Mouse (Mus musculus) liver, adult (tissue): ENCODE data around the gene Hyou1.

Source experiments
- GATA4 ChIP-seq: IDR thresholded peaks from 2 replicates; pipeline ENCODE4 v1.6.1; 2014; ENCODE audit warnings: mild to moderate bottlenecking, low read length; ENCODE audit not compliant: insufficient replicate concordance

Hyou1 gene

DNA sequence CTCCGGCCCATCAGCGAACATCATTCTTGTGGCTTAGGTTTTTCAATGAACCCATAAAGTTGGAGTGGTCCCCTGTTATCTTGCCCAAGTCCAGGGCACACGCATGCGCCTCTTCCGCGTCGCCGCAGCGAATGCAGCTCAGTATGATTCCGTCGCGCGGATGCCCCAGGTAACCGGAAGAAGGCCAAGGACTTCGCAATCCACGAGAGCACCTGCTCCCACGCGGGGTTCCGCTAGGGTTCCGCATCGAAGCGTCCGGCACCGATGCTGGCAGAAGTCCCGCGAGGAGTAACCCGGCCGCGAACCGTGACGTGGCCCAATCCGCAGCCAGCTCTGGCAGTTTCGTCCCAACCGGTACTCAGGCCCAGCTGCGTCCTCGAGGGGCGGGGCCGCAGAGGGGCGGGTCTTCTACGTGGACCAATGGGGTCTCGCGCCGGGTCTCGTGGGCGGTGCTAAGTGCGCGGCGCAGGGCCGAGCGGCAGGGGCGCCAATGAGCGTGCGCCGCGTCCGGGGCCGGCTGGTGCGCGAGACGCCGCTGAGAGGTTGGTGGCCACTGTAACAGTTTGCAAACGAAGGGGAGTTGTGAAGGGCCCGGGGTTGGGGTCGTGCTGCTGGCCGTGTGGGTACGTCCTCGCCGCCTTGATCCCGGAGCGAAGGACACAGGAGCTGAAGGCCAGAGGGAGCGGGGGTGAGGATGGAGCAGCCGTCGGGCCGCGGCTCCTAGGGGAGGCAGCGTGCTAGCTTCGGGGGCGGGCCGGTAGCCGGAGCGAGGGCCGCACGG is at the start of gene Hyou1:
TSS of gene Hyou1 (plus strand) at position 437 of the 781 bp plus-strand sequence.
- peak; percentile 76; the same call in 1 of the 2 replicates for TF ChIP-seq GATA4

- TF ChIP-seq GATA4, result no peak
Measured at GRCm38 (mm10) chr9:44330736-44331135, 48.6 kb upstream of the Hyou1 start.

- no peak for TF ChIP-seq GATA4
Measured at GRCm38 (mm10) chr9:44332918-44333638, 46.2 kb upstream of the Hyou1 start.

DNA sequence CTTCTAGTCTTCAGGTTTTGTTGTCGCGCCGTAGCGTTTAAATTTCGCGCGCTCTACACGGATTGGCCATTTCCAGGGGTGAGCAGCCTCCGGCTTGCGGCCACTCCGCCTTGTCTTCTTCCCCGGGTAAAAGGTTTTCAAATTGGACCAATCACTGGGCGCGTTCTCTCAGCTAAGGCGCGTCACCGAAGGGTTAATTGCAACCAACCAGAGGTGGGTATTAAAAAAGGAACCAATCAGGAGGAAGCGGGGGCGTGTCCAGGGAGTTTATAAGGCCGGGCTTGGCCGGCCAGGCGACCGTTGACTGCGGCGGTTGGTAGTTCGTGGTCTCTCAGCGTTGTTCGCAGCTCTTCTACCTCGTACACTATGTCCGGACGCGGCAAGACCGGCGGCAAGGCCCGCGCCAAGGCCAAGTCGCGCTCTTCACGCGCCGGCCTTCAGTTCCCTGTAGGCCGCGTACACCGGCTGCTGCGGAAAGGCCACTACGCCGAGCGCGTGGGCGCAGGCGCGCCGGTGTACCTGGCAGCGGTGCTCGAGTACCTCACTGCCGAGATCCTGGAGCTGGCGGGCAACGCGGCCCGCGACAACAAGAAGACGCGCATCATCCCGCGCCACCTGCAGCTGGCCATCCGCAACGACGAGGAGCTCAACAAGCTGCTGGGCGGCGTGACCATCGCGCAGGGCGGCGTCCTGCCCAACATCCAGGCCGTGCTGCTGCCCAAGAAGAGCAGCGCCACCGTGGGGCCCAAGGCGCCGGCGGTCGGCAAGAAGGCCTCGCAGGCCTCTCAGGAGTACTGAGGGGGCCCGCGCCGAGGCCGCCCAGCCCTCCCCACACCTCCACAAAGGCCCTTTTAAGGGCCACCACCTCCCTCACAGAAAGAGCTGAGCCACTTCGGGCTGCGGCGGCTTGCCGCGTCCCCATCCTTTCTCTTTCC is 44.6 kb upstream of the Hyou1 start, which contains the start of gene H2afx:
TSS of gene H2afx (plus strand) at position 299 of the 935 bp plus-strand sequence.
- no peak; the same call in 1 of the 2 replicates for TF ChIP-seq GATA4

DNA sequence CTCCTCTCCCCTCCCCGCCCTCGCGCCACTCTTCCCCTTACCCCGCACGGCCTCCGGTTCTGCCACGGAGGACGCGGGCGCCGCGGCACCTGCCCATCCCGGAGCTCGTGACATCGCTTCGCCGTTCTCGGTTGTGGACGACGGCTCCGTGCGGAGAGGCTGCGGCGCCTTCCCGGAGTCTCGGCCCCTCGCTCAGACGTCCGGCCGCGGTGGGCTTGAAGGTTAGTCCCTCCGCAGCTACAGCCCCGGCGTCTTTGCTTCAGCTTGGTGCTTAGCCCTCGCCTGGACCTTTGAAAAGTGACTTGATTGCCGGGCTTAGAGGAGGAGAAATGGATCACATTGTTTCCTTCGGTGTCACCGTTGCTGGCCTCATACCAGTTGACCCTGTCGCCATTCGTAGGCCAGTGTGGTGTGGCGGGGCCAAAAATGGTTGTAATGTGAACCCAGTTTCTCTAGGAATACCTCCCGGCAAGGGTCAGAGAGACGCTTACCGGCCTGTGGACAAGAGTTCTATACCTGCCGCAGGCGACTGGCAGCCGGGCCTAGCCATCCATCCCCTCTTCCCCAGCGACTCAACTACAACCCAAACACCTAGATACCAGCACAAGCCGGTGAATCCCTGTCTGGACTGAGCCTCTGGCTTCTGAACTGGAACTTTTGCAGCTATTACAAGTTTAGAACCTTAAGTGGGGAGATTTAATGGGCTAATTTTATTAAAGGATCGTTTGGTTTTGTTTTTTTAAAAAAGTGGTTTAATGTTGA is 43.8 kb upstream of the Hyou1 start:
- no peak for TF ChIP-seq GATA4

DNA sequence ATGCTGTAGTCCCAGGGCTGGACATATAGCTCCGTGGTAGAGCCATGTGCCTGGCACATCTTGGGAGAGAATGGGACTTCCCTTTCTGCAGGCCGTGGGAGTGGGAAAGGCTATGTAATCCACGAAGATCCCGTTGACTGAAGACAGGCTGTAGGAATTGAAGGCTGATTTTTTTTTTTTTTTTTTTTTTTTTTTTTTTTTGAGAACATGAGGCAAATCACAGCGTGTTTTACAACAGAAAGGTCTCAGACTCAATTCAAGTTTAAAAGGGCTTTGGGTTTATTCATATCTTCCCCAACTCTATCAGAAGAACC is 43.2 kb upstream of the Hyou1 start:
- TF ChIP-seq GATA4, result no peak

DNA sequence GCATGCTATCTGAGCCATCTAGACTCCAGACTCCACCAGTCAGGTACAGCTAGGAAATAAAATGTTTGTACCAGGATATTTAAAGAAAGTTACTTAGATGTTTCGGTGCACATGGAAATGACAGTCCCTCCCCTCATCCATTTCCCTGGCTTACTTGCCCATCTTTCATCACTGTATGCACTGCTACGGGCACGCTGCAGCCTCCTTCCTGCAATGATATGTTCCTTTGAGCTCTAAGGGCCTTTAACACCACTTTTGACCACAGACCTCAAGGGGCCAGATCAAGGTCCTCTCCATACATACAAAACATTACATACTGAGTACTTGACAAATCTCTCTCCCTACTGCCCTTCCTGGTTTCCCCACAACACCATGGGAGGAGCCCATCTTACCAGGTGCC is 42.3 kb upstream of the Hyou1 start:
- no peak for TF ChIP-seq GATA4

GRCm38 (mm10) chr9:44337436-44338169 is 41.7 kb upstream of the Hyou1 start:
- no peak for TF ChIP-seq GATA4

- TF ChIP-seq GATA4, result no peak
Measured at GRCm38 (mm10) chr9:44338574-44338973, 40.7 kb upstream of the Hyou1 start.

GRCm38 (mm10) chr9:44341487-44341886 is 37.8 kb upstream of the Hyou1 start:
- TF ChIP-seq GATA4, result no peak

GRCm38 (mm10) chr9:44342173-44342572 is 37.1 kb upstream of the Hyou1 start:
- TF ChIP-seq GATA4, result no peak

GRCm38 (mm10) chr9:44342605-44343004 is 36.7 kb upstream of the Hyou1 start:
- TF ChIP-seq GATA4, result no peak

DNA sequence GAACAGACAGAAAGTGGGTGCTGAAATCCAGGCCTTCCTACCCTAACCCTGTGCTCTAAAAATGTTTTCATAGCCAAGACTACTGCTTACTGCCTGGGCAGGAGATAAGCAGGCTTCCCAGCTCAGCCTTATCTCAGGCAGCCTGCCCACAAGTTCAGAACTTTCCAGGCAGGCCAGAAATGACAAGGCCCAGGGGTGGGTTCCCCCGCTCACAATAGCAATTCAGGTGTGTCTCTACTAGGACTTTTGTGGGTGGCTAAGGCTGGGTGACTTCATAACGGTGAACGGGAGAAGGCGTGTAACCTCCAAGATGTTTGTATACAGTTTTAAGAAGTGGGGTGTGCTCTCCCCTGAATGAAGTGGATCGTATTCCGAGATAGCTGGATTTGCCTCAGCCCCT is 36.0 kb upstream of the Hyou1 start:
- TF ChIP-seq GATA4, result no peak
